Mouse (Mus musculus): ENCODE results near the gene Rap1a.

DNA sequence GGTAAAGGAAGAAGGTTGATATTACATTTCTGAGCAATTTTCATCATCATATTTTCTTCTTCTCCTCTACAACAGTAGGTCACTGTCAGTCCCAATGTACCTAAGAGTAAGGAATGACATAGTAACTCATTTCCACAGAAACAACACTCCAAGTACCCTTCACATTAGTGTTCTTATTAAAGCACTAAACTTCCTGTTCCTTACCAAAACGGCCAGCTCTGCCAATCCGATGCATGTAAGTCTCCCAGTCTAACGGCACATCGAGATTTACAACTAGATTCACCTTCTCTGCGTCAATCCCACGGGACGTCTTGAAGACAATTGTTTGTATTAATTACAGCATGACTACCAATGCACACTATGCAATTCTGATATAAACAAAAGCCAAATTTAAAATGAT is 120.8 kb downstream of the Rap1a start:
- TF ChIP-seq POLR2A (IDR thresholded peaks at IDR 0.05; ENCODE audit: borderline replicate concordance, insufficient read depth, low read length) (no peak), CTCF (IDR thresholded peaks at IDR 0.05; ENCODE audit: borderline replicate concordance, insufficient read depth, low read depth, low read length) (no peak)

All from cerebellum, adult 2 months (tissue).